Mouse (Mus musculus) kidney, postnatal 0 days (tissue): ENCODE measurements around the gene Specc1l. TPM values are rescaled to one million over a fixed set of nuclear protein-coding genes. Genes with fewer than 3 reads are reported as not detected.
A peak's percentile ranks its signal among the peaks of the same experiment; 100 is the strongest.

Source experiments
- ATAC-seq: fragments of 200-750 bp; cut with Nextera tagmentation; replicated peaks from 2 replicates; pipeline ENCODE4 v1.8.0; 2017; ENCODE audit warnings: low read depth, moderate number of reproducible peaks, moderate TSS enrichment, moderate library complexity; ENCODE audit not compliant: low FRiP score
- DNase-seq: peaks from one replicate; pipeline ENCODE4 v3.0.0-alpha.2; 2016; ENCODE audit warnings: low spot score
- H3K27ac ChIP-seq: fragments of 300-500 bp; sonication (generic); 2 replicates; pipeline ENCODE4 v1.5.1; 2014; ENCODE audit warnings: mild to moderate bottlenecking
- H3K27me3 ChIP-seq: fragments of 300-500 bp; sonication (generic); 2 replicates; pipeline ENCODE4 v1.6.1; 2014; ENCODE audit warnings: low read length, mixed read lengths; ENCODE audit not compliant: insufficient read depth
- H3K36me3 ChIP-seq: fragments of 300-500 bp; sonication (generic); 2 replicates; pipeline ENCODE4 v1.6.1; 2014; ENCODE audit warnings: low read length, mixed read lengths; ENCODE audit not compliant: insufficient read depth
- H3K4me1 ChIP-seq: fragments of 300-500 bp; sonication (generic); replicated peaks from 2 replicates; pipeline ENCODE4 v1.6.1; 2014; ENCODE audit warnings: antibody characterized with exemption, low read length, mixed read lengths; ENCODE audit not compliant: insufficient read depth
- H3K4me2 ChIP-seq: fragments of 300-500 bp; sonication (generic); 2 replicates; pipeline ENCODE4 v1.6.1; 2014; ENCODE audit warnings: mild to moderate bottlenecking, low read length, moderate library complexity, mixed read lengths
- H3K4me3 ChIP-seq: fragments of 300-500 bp; sonication (generic); replicated peaks from 2 replicates; pipeline ENCODE4 v1.5.1; 2014; ENCODE audit warnings: low read depth, low read length
- H3K9ac ChIP-seq: fragments of 300-500 bp; sonication (generic); 2 replicates; pipeline ENCODE4 v1.6.1; 2014; ENCODE audit warnings: low read depth, low read length
- H3K9me3 ChIP-seq: fragments of 300-500 bp; sonication (generic); replicated peaks from 2 replicates; pipeline ENCODE4 v1.6.1; 2016; ENCODE audit warnings: low read length, inconsistent platforms, mixed read lengths
- CTCF ChIP-seq: IDR thresholded peaks from 2 replicates; pipeline ENCODE4 v1.5.1; 2016; ENCODE audit warnings: antibody characterized with exemption, low read depth, mild to moderate bottlenecking, moderate library complexity
- WGBS: fragments of 180-500 bp; shearing (Covaris S2); extraction: QIAGEN DNeasy Blood & Tissue Kit; methylation state at CpG from one replicate; pipeline ENCODE4 v1.1.7; 2014; 5-methylcytosine and 5-hydroxymethylcytosine counted together
- polyA plus RNA-seq: library from polyadenylated mRNA; unstranded; fragments of >200 nt; fragmentation: Nextera tagmentation; extraction: Ambion mirVana; gene quantifications from 2 replicates; pipeline ENCODE4 v1.2.1, GENCODE M21; 2015

The Specc1l gene
- polyA plus RNA-seq, 1 experiment from 2014 or later, result 18.7 TPM

GRCm38 (mm10) chr10:75294362-75294761 is 82.5 kb downstream of the Specc1l start:
- H3K9me3 ChIP-seq, result no peaks in the 10 kb centered on the region
- 30% methylated on average over 4 of the region's 4 CpGs for WGBS
- H3K27me3 ChIP-seq, result no peaks in the 10 kb centered on the region
- H3K9ac ChIP-seq, result no peak overlapping the region
- no peaks in the 10 kb centered on the region; the same call in 1 of the 2 replicates for H3K4me1 ChIP-seq
- H3K4me2 ChIP-seq, result no peak overlapping the region
- no peak for DNase-seq
- no peak overlapping the region for H3K27ac ChIP-seq
- no peaks in the 10 kb centered on the region; the same call in 1 of the 2 replicates for H3K36me3 ChIP-seq
- ATAC-seq, result no peak
- no peak overlapping the region for H3K4me3 ChIP-seq
- TF ChIP-seq CTCF, result no peak

- H3K4me2 ChIP-seq, result no peak overlapping the region
- no peaks in the 10 kb centered on the region for H3K4me1 ChIP-seq
- H3K36me3 ChIP-seq, result no peaks in the 10 kb centered on the region; the same call in 1 of the 2 replicates
- H3K9ac ChIP-seq, result no peak overlapping the region
- no peak overlapping the region for H3K4me3 ChIP-seq
- ATAC-seq (no peak), DNase-seq (no peak)
- no peaks in the 10 kb centered on the region for H3K27me3 ChIP-seq
- H3K27ac ChIP-seq, result no peak overlapping the region; the same call in 1 of the 2 replicates
- 55% methylated on average over 4 of the region's 4 CpGs for WGBS
- no peaks in the 10 kb centered on the region for H3K9me3 ChIP-seq
- TF ChIP-seq CTCF, result no peak
Observed at GRCm38 (mm10) chr10:75294926-75295325, 83.1 kb downstream of the Specc1l start.

DNA sequence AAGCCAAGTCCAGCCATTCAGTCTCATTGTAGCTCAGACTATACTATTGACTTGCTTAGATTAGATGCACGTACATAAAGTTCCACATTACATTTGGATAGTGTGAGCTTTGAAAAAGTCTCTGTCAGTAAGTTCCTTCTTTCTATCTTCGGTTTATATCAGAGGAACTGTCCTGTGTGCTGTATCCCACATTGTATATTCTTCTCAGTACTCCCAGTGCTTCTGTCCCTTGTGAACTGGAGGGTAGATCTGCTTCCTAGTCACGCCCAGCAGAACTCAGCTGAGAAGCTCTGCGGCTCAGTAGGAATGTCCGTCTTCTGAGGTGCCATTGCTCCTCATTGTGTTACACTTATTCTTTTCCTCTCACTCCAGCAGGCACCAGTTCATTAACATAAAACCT is 86.7 kb downstream of the Specc1l start:
- WGBS, result 90% methylated on average over 5 of the region's 5 CpGs
- ATAC-seq, result no peak

DNA sequence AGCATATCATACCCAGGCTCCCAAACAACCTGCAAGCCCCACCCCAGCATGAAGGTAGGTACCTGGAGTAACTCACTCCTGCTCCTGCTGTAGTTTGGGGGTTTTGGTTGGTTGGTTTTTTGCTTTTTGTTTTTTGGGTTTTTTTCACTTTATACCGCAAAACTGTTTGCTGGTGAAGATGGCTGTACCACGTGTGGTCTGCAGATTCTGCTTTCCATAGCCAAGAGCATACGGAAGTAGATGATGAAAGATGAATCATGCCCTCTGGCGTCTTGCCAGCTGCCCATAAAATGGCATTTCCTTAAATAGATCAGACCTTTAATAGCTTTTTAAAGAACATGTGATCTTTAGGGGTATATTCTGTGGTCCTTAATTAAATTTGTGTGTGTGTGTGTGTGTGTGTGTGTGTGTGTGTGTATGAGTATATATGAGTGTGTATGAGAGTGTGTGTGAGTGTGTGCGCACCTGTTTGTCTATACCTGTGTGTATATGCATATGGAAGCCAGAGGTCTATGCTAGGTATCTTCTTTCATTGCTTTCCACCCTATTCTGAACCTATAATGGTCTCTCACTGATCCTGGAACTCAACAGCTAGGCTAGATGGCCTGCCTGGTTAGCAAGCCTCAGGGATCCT is 88.0 kb downstream of the Specc1l start:
- no peak overlapping the region for H3K4me2 ChIP-seq
- no peak for TF ChIP-seq CTCF
- peaks cover 12% of the 10 kb centered on the region; the same call in 1 of the 2 replicates for H3K4me1 ChIP-seq
- H3K9ac ChIP-seq, result no peak overlapping the region
- peak; percentile 54 for DNase-seq
- no peaks in the 10 kb centered on the region for H3K9me3 ChIP-seq
- H3K4me3 ChIP-seq, result no peak overlapping the region
- 0 out of 2 replicates have a peak, but pooled peaks have one; percentile 39 for ATAC-seq
- no peak overlapping the region for H3K27ac ChIP-seq
- no peaks in the 10 kb centered on the region for H3K27me3 ChIP-seq
- WGBS, result 55% methylated on average over 5 of the region's 5 CpGs
- peaks cover 8% of the 10 kb centered on the region for H3K36me3 ChIP-seq

More for the DNA sequence above, 86.7 kb downstream of the Specc1l start:
- 0 out of 2 replicates have a peak, but pooled peaks cover 4% of the 10 kb centered on the region for H3K4me1 ChIP-seq
- peaks cover 8% of the 10 kb centered on the region for H3K36me3 ChIP-seq
- no peaks in the 10 kb centered on the region for H3K9me3 ChIP-seq
- H3K27ac ChIP-seq, result no peak overlapping the region
- no peak for DNase-seq
- no peak for TF ChIP-seq CTCF
- H3K4me2 ChIP-seq, result no peak overlapping the region
- no peaks in the 10 kb centered on the region for H3K27me3 ChIP-seq
- H3K4me3 ChIP-seq, result no peak overlapping the region
- no peak overlapping the region for H3K9ac ChIP-seq

DNA sequence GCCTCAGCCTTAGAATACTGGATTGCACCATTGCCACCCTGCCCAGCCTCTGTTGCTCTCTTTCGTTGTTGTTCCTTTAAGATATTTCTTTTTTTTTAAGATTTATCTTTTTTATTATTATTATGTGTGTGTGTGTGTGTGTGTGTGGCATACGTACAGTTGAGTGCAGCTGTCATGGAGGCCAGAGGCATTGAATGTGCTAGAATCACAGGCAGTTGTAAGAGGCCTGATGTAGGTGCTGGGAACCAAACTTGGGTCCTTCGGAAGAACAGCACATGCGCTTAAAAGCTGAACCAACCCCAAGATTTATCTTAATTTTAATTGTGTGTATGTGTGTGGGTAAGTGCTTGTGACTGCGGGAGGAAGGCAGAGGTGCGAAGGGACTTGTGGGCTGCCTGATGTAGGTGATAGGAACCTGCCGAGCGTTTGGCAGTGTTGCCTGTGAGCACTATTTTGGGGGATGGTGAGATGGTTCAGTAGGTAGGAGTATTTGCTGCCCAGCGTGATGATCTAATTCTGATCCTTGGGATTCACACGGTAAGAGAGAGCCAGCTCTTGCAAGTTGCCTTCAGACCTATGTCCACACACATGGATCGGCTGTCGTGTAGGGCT is 89.4 kb downstream of the Specc1l start:
- peaks cover 12% of the 10 kb centered on the region; the same call in 1 of the 2 replicates for H3K4me1 ChIP-seq
- 90% methylated on average over 12 of the region's 12 CpGs for WGBS
- no peak overlapping the region for H3K9ac ChIP-seq
- no peak overlapping the region for H3K27ac ChIP-seq
- peaks cover 8% of the 10 kb centered on the region for H3K36me3 ChIP-seq
- no peak overlapping the region for H3K4me2 ChIP-seq
- DNase-seq, result no peak
- TF ChIP-seq CTCF, result no peak
- ATAC-seq, result no peak
- H3K27me3 ChIP-seq, result no peaks in the 10 kb centered on the region
- no peaks in the 10 kb centered on the region for H3K9me3 ChIP-seq
- no peak overlapping the region for H3K4me3 ChIP-seq

DNA sequence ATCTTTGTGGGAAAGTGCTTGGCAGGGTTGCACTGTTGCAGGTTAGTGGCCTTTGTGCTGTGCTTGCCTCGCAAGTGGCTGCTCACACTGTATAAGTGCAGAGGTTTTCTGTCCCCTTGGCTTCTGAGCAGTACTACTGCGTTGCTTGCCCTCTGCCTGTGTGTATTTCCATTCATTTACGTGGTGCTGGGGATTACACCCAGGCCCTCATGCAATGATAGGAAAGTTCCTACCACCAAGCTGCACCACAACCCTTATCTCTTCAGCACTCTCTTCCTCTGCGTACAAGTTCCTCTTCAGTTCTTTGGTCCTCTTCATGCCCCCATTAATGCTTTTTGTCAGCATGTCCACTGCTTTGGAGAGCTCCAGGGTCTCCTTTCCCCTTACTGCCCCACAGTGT is 90.1 kb downstream of the Specc1l start:
- Histone ChIP-seq H3K27me3 (no peaks in the 10 kb centered on the region), H3K36me3 (peaks cover 10% of the 10 kb centered on the region), H3K4me3 (no peak overlapping the region), H3K27ac (no peak overlapping the region), H3K4me1 (peaks cover 12% of the 10 kb centered on the region; the same call in 1 of the 2 replicates), H3K9ac (no peak overlapping the region), H3K4me2 (no peak overlapping the region), H3K9me3 (no peaks in the 10 kb centered on the region)
- no peak for DNase-seq
- TF ChIP-seq CTCF, result no peak
- ATAC-seq, result no peak
- 92% methylated on average over 4 of the region's 4 CpGs for WGBS
